Mouse (Mus musculus) heart, postnatal 36 days (tissue): ENCODE data around the gene Fam187a. TPM values are rescaled to one million over a fixed set of nuclear protein-coding genes. Genes with fewer than 3 reads are reported as not detected.

Source experiments
- DNase-seq, 2 experiments: peaks; one replicate each; pipeline ENCODE4 v3.0.0; 2021 to 2022
- intact Hi-C: fragments of 180-260 bp; cut with DNase I; formaldehyde crosslinking; loops from one replicate; pipeline ENCODE4 v1.15.1; 2025
- total RNA-seq, 2 experiments: library from RNA; stranded (reverse); gene quantifications; 2 replicates each; pipeline ENCODE4 v1.2.3; 2021

Gene Fam187a
- total RNA-seq: not detected

DNA sequence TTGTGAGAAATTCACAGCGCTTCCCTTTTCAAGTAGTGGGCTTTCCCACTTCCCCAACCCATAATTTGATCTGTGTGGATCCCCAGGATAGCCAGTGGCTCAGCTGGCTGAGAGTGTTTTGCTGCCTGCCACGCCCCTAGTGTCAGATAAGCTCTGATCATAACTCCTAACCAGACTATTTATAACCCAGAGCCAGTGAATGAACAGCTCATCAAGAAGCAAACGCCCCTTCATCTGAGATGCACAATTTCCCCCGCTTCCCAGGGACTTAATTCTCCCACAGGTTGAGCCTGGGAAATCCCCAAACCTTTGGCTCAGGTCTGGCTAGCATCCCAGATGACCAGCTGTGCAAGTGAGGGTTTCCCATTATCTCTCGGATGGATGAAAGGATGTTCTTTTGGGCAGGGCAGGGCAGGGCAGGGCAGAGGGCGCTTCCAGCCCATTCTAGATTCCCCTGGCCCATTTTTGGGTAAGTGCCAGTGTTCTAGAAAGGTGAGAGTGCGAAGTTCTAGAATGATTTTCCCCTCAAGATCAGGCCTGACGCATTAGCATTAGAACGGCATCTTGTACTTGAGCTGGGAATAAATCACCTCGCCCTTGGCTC is at the start of gene Fam187a:
Gene Fam187a (plus strand): TSS at position 554 of the 604 bp plus-strand sequence.
- no peak for DNase-seq
- intact Hi-C loops: loop anchor here (10.0 kb wide), 1 partner anchor 520 kb away; no protein-coding TSS in a partner anchor

DNA sequence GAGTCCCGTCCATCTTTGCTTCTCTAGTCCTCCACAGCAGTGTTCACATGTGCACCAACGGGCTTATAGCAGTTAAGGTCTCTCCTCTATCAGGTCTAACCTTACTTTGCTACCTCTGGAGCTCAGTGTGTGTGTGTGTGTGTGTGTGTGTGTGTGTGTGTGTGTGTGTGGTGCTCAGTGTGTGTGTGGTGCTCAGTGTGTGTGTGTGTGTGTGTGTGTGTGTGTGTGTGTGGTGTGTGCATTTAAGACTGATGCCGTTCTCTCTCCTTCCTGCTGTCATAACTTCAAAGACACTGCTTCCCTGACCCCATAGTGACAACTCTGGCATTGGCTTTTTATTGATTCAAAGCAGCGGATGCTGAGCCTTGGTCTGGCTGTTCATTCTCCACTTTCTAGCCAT is 49.4 kb upstream of the Fam187a start, which contains the start of gene Higd1b:
Gene Higd1b (plus strand): TSS at position 301 of the 400 bp plus-strand sequence.
- DNase-seq: no peak
- intact Hi-C loops: no loop called here

DNA sequence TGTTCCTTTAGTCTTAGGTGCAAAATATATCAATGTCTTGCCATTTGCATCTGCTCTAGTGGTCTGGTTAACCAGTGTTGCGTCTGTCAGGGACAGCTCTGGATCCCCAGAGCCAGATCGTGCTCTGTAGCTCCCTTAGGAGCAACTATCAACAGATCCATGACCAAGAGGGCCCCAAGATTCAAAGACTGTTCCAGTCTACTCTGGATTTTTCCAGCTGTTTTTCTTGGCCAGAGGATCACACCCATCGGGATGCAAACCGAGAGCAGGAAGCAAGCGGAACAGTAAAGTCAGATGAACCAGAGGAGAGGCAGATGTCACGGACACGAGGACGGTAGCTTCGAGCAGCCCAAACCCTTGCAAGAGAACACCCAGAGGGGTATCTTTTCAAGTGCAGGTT is 48.8 kb upstream of the Fam187a start:
- intact Hi-C loops: no loop called here
- no peak for DNase-seq

DNA sequence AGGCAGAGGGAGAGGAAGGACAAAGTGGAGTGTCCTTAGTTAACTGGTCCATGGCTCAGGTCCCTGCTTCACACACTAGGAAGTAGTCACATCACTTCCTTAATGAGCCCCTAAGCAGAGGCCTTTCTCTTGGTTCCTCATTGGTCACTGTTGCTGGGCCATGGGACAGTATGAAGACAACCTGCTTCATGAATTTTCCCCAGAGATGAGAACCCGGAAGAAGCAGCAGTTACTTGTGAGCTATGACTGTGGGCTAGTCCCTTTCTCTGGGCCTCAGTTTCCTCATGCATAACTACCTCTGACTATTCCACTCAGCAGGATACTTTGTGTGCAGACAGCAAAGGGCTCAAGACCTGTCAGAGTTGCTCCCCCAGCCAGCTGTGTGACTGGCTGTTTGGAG is 47.6 kb upstream of the Fam187a start:
- no peak for DNase-seq
- intact Hi-C loops: no loop called here

- DNase-seq: no peak
- intact Hi-C loops: no loop called here
Measured at GRCm38 (mm10) chr11:102838126-102838525, 46.8 kb upstream of the Fam187a start.

GRCm38 (mm10) chr11:102838616-102839150 is 46.3 kb upstream of the Fam187a start:
- no peak for DNase-seq
- intact Hi-C loops: no loop called here

DNA sequence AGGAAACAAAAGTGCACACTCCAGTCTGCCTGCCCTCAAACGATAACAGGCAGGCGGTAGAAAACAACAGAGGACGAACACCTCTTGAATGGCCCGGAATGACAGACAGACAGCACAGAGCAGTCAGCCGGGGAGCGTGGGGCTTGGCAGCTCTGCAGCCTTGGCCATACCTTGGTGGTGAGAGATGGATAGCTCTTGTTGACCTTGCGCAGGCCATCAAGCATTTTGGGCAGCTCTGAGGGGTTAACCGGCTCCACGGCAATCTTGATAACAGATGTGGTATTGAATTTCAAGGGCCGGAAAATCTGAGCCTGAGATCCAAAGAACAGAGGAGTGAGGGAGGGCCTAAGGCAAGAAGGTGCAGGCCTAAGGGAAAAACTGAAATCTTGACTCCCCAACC is 39.0 kb upstream of the Fam187a start:
- DNase-seq: no peak
- intact Hi-C loops: no loop called here

GRCm38 (mm10) chr11:102851883-102852282 is 33.1 kb upstream of the Fam187a start:
- DNase-seq: peak; percentile 70 to 85
- intact Hi-C loops: loop anchor here (1.0 to 2.0 kb wide), 2 partner anchors 33 to 78 kb away; partner anchors contain the start of gene Gjc1

GRCm38 (mm10) chr11:102853760-102854159 is 31.2 kb upstream of the Fam187a start:
- DNase-seq: no peak
- intact Hi-C loops: loop anchor here (2.0 kb wide), 1 partner anchor 35 kb away; the partner anchor contains the start of gene Gjc1

DNA sequence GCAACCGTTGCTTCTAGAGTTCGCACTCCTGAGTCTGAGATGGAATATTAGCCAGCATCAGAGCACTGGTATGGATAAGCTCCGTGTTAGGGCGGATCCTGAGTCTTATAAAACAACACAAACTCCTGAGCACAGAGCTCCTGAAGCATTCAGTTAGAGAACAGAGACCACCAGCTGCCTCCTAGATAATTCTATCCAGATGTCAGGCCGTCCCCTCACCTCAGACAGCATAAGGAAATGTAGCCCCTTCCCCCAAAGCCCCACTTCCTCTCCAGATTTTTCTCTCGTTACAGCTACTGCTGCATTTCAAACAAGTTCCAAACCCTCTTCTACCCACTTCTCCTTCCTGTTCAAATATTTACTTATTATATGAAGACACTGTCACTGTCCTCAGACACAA is 29.0 kb upstream of the Fam187a start:
- no peak for DNase-seq
- intact Hi-C loops: no loop called here

DNA sequence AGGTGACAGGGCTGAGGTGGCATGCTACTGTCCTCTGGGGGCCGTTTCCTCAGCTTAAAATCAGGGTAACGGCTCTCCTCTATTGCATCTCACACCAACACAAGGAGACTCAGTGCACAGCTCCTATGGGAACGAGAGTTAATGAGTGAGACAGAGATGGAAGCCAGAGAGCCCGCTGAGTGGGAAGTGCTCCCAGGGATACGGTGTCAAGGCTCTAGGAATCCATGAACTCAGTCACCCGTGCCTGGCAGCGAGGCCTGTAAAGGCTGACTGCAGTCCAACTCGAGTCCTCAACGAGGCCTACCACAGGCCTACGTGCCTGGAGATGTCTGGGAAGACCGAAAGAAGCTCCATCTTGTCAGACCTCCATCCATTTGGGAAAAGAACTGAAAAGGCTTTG is 26.0 kb upstream of the Fam187a start:
- intact Hi-C loops: no loop called here
- DNase-seq: no peak

DNA sequence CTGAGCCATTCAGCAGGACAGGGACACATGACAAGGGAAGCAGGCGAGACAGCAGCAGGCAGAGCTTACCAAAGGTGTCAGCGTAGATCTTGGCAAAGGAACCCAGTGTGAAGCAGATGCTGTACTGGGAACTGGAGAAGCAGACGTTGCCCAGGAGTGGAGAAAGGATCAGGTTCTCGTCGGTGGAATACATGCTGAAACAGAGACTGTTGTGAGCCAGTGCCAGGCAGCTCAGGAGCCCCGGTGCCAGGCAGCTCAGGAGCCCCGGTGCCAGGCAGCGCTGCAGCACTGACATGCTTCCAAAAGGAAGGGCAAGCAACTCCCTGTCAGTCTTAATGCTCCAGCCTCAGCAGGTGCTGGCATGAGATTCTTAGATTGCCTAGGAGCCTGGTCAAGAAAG is 25.0 kb upstream of the Fam187a start:
- intact Hi-C loops: no loop called here
- DNase-seq: no peak

GRCm38 (mm10) chr11:102864272-102864671 is 20.7 kb upstream of the Fam187a start:
- intact Hi-C loops: loop anchor here (1.0 kb wide), 1 partner anchor 90 kb away; no protein-coding TSS in a partner anchor
- DNase-seq: peak; percentile 66 to 81

GRCm38 (mm10) chr11:102874801-102875334 is 10.1 kb upstream of the Fam187a start:
- intact Hi-C loops: no loop called here
- DNase-seq: no peak

DNA sequence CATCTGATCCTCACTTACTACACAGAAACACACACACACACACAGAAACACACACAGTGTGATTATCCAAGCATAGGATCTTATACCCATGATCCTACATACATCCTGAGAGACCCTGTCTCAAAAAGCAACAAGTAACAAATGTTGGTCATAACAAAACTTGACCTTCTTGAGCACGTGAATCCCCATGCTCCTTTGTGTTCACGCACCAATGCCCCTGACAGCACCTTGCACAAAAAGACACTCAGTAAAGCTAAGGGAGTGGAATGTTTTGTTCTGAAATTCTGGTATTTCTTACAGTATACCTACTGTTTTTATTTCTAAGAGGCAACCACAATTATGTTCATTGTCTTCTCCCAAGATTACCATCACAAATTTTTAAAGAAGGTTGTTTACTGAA is 5.4 kb upstream of the Fam187a start:
- no peak for DNase-seq

DNA sequence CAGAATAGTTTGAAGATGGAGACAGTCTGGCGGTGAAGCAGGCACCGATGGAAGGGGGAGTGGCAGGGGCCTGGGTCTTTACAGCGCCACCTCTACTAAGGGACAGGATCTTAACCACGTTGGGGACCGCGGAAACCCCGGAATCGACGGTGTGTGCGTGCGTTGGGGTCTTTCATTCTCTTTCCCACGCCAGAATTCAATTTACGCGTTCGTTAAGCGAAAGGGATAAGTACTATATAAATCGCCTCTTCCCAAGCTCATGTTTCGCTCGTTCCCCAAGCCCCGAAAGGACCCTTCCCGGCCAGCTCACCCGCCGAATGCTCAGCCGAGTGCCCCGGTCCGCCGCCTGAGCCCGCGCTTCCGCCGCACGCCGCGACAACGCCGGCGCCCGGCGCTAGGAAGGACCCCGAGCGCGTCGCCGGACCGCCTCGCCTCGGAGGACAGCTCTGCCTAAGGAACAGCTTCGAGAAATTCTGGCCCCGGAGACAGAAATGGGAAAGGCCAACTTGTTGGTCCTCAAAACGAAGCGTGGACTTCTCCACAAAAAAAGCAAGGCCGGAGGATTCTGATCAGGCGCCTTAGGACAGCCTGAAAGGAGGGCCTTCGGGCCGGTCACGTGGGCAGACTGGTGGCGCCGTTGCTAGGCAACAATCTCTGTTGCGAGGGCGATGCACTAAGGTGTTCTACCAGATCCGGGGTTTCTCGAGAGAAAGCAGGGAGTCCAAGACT is 4.2 kb upstream of the Fam187a start, which contains the start of the genes Eftud2 and Ccdc103:
Gene Eftud2 (minus strand): TSS at position 401 of the 729 bp plus-strand sequence.
Gene Ccdc103 (plus strand): TSS at position 620 of the 729 bp plus-strand sequence.
- peak; percentile 94 to 97 for DNase-seq
- intact Hi-C loops: loop anchor here (10.0 kb wide), 1 partner anchor 524 kb away; no protein-coding TSS in a partner anchor

More for the DNA sequence above, 5.4 kb upstream of the Fam187a start:
- intact Hi-C loops: no loop called here

GRCm38 (mm10) chr11:102881314-102882198 is 3.4 kb upstream of the Fam187a start:
- intact Hi-C loops: loop anchor here (10.0 kb wide), 1 partner anchor 523 kb away; no protein-coding TSS in a partner anchor
- DNase-seq: no peak

- intact Hi-C loops: loop anchor here (10.0 kb wide), 1 partner anchor 517 kb away; no protein-coding TSS in a partner anchor
- DNase-seq: no peak
Measured at GRCm38 (mm10) chr11:102887433-102887832, 2.5 kb downstream of the Fam187a start.

DNA sequence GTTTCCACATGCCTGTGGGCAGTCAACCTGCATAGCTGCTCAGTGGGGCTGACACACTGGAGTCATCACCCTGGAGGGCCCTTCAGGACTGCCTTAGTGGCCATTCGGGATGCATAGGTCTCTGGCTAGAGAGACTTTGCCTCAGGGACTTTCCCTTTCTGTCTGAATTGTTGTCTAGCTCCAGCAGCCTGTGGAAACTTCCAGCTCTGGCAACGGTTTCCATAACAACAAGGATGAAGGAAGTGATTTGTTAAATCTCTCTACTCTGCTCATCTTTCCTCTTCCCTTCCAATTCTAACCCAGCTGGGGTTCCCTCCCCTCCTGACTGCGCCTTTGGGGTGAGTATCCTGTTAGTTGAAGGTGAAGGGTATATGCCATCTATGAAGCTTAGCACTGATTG is 3.2 kb downstream of the Fam187a start:
- DNase-seq: no peak
- intact Hi-C loops: loop anchor here (10.0 kb wide), 1 partner anchor 517 kb away; no protein-coding TSS in a partner anchor

DNA sequence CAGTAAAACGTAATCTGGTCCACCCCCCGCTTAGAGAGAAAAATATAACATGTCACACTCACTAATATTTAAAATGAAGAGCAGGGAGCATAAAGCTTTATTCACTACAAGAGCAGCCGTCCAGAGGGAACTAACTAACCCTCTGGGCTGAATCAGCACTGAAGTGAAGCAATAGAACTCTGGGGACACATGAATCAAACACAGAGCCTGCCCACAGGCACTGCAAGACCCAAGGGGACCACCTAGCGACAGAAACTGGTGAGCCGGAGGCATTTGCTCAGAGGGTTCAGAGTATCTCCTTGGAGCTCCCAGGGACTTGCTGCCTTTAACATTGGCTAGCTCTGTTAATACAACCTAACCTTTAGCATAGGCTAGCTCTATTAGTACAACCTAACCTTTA is 5.1 kb downstream of the Fam187a start:
- intact Hi-C loops: no loop called here
- no peak for DNase-seq
